Mouse (Mus musculus): ENCODE measurements at regions not wholly inside any gene's neighbourhood (a gene's known extent, or its start where the extent isn't known, plus 50 kb on each side); places are given as distances from the start of the nearest gene placed in this dataset.
A peak's percentile ranks its signal among the peaks of the same experiment; 100 is the strongest.

DNA sequence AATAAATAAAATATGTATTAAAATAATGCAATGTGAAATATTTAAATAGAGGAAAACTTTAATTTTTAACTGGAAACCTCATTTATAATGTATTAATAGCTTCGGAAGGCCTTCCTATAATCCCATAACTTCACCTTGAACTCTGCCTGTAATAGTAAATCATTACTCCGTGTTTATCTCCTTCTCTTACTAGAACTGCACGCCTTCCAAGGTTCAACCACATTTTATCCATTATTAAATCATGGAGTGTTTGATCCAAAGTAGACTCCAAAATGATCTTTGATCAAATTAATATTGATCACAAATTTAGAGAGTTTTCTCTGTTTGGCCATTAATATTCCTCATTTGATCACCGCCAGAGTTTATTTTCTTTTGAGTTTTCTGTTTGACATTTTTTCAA, 114.8 kb upstream of the Adgrl2 start:
- DNase-seq: no peak

DNA sequence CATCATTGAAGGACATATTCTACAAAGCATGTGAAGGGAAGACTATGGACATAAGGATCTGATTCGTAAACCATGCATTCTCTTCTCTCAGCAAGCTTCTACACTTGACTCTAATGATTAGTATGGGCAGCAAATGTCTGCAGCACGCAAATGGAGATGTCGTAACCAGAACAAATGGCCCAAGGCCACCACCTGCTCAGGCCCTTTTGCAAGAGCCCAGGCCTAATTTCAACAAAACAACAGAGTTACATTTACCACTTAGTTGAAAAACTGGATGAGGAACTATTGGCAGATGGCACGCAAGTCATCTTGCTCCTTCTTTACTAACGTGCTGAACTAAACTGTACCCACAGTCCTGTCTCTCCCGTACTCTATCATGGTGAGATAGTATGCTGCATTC, 113.7 kb upstream of the Adgrl2 start:
- no peak for DNase-seq

DNA sequence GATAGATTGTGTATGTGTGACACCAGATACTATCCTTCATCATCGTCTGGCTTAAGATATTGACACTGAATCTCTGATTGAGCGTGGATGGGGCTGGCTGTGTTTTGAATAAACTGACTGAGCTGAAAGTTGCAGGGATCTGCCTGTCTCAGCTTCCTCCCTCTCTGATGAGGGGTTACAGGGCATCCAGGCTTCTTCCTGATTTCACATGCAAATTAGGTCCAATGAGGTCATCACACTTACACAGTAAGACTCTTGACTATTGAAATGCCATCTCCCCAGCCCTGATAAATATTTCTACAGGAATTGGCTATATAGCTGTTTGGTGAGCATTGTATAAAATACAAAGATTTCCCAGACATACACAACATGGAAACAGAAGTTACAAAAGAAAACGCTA, 113.1 kb upstream of the Adgrl2 start:
- DNase-seq: no peak

DNA sequence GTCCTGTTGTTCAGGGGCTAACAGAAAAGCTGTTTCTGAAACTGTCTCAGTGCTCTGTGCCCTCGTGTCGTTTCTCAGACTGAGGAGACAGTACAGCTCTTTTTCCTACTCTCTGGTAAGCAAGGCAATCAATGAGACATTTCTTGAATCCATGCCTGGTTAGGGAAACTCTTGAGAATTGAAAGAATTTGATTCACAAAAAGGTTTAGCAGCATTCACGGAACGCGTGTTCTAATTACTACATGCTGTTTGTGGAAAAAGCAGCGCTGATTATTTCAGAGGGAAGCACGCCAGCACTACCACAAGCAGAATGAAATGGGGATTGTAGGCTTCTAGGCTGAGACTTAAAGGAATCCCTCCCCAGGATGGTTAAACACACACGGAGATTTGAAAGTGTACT, 112.5 kb upstream of the Adgrl2 start:
- DNase-seq: no peak

DNA sequence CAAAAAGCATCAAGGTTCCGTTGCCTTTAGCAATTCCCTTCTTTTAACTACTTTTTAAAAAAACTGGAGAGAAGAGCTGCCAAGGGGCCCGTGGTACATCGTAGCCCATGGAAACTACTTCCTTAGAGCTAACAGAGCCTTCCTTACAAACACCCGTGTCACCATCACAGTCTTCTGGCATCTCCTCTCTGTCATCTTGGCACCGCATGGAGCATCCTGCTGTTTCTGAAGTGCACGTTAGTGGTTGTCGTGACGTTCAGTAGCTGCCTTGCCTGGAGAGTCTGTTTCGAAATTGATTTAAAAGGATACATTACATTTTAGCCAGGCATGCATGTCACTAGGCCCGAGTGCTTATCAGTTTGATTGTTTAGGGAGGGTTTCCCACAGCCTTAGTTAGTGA, 111.4 kb upstream of the Adgrl2 start:
- no peak for DNase-seq

DNA sequence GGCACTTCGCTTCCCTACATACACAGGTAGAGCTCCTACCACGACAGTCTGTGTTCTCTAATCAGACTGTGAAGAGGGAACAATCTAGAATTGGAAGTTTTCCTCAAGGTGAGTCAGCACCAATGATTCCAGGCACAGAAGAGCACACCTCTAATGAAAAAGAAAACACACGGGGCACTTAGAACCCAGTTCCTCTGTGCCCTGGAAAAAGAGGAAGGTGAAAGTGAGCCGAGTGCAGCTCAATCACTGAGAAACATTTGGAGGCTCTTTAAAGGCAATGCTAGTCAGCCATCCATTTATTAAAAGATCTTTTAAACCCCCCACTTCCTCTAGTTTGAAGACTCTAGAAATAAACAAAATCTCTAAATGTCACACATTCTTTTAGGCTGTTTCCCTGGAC, 108.4 kb upstream of the Adgrl2 start:
- DNase-seq: no peak

DNA sequence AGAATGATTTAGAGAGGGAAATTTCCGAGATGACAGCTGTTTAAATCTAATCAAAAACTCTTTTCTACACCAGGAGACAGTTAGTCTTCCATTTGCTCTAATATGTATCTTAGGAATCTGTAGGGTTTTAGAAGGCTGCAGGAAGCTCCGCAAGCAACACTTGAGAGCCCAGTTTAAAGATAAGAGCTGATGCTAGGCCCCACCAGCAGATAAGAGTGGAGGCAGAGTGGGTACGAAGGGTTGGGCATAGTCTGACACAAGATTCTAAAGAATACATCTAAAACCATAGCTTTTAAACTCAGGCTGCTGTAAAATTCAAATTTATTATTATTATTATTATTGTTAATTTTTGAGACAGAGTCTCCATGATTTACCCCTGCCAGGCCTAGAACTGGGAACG, 106.7 kb upstream of the Adgrl2 start:
- no peak for DNase-seq

DNA sequence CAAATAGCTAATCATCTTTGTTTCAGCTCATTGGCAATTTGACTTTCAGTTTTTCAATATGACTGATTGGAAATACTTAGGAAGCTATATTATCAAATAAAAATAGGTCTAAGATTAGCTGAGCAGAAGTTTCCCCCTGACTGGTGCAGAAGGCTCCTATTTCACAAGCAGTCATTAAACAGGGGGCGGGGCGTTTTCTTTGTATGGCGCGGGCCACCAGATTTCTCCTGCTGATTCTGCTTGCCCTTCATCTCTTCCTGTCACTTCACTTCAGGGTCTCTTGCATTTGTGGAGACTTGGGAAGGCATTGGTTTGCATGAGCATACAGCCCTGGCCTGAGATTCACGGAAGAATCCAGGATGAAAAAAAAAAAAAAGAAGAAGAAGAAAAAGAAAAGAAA, 102.3 kb upstream of the Adgrl2 start:
- DNase-seq: no peak

DNA sequence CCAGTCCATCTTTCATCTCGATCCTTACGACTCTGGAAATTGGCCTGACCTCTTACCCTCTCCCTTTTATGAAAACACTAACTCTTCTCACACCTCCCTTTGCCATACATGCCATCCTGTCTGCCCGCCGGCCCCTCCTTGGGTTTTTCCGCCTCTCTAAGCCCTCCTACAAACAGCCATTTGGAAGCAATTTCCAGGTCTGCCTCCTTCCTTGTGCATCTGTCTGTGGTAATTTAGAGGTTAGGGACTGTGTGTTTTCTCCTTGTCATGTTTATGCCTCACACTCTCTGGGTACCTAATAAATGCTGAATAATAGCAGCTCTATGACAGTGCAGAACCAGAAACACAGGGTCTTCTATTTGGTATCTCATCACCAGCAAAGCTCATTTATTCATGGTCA, 99.7 kb upstream of the Adgrl2 start:
- DNase-seq: no peak

DNA sequence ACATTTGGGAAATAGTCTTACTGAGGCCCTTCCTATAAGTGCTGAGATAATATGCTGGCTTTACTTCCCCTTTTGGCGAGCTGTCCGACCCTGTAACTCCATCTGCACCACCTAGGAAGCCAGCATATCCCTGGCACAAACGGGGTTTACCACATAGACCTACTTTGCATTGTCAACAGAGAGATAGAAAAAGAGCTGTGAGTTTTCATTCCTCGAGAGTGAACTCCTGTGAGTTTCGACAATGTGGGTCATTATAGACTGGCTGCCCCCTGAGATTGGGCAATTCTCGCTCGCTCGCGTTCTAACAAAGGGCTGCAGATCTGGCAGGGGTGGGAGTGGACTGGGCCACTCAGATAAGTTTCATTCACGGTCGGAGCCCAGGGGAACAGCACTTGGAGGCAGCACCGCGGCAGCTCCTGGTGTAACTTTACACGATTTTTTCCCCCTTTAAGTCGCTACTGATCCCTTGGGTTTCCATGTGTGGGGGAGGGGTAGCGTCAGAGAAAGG, 98.3 kb upstream of the Adgrl2 start:
- DNase-seq: peak in 1 of 2 experiments; percentile 23

DNA sequence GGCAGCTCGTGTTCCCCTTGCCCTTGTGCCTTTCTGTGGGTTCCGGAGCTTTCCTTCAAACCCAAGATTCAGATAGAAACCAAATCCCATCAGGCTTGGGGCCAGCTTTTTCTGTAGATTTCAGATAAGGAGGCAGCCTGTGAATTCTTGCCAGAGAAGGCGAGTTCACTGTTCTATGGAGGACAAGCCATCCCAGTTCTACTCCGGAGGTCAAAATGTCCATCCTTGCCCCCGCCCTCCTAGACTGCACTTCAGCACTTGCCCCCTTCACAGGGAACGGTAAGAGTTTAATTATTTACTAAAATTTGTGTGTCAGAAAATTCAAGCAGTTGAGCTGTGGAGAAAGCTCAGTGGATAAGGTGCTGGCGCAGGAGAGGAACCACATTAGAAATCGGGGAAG, 97.1 kb upstream of the Adgrl2 start:
- DNase-seq: no peak

DNA sequence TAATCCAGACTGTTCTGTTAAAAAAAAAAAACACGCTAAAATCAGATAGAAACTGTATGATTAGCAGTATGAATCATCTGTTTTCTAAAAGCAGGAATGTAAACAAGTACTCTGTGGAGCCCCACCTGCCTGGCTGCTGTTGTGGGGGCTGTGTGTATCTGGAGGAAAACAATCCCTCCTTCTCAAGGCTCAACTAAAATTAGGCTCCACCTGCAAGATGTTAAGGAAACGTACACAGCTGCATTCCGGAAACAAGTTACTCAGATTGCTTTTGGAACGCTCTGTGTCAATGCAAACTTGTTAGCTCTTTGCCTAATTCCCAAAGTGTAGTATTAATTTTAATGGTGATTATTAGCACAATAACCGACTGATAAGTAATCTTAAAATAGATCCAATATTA, 96.3 kb upstream of the Adgrl2 start:
- no peak for DNase-seq

DNA sequence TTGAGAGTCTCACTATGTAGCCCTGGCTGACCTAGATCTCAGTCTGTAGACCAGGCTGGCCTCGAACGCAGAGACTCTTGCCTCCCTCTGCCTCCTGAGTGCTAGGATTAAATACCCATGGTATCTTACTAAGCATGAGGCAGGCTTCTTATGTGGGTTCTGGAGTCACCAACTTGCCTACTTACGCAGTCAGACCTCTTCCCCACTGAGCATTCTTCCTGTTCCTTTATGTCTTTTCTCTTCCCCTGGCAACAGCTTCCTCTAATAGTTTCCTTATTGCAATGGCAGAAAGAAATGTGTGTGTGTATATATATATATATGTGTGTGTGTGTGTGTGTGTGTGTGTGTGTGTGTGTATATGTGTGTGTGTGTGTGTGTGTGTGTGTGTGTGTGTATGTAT, 95.7 kb upstream of the Adgrl2 start:
- DNase-seq: no peak

DNA sequence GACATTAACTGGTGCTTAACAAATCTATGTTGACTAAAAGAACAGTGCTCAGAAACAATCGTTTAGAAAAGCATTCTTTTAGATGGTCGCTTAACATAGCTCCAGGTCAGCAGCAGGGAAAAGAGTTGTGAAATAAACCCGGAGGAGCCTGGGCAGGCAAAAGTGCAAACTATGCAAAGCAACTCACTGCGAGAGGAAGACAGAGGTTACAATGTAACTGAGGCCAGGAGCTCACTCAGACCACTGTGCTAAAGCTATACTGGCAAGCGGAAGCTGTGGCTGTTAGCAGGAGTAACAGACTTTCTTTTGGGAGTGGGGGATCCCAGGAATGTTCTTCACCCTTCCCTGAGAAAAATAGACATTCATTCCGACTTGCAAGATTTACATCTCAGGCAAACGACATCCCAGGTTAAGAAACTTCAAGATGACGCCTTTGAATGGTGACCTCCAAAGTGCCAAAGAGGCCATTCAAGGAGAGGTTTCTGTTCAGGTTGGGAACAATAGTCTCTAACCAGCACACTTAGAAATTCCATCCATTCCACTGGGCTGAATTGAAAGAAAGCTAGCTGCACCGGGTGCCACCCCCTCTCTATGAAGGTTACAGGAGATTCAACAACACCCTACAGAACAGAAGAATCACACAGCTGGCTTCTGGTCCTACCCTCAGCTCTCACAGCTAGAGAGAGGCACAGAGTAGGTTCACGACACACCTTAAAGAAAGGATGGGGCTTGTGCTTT, 94.7 kb upstream of the Adgrl2 start:
- no peak for DNase-seq

DNA sequence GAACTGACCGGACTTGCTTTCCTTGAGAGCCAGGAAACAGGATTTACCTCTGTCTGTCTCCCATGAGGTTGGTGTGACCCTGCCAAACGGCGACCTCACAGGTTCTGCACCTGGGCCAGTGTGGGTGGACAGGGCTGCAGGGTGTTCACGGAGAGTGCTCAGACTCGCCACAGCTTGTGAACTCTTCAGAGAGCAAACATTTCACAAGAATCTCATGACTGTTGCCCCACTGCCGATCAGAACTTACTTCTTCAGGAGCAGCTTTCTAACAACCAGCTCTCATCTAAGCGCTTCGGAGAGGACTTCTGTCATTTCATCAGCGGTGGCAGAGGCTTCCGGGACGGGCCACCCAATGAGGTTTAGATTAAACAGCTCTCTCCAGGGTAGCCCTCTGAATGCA, 93.0 kb upstream of the Adgrl2 start:
- no peak for DNase-seq

DNA sequence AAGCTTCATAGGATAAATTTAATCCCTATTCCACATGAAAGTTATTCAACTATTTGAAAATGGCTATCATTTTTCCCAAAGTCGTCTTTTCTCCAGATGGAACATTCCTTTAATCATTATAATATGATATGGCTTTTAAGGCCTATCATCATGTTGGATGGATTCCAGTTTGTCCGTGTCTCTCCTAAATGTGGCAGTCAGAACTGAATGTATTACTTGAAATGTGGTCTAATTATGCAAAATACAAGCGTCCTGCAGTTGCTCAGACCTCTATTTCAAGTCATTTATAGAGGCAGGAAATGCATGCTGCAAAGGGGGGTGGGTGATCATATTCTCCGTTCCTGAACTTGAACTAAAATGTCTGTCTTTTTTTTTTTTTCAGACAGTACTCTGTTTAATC, 88.5 kb upstream of the Adgrl2 start:
- DNase-seq: no peak

DNA sequence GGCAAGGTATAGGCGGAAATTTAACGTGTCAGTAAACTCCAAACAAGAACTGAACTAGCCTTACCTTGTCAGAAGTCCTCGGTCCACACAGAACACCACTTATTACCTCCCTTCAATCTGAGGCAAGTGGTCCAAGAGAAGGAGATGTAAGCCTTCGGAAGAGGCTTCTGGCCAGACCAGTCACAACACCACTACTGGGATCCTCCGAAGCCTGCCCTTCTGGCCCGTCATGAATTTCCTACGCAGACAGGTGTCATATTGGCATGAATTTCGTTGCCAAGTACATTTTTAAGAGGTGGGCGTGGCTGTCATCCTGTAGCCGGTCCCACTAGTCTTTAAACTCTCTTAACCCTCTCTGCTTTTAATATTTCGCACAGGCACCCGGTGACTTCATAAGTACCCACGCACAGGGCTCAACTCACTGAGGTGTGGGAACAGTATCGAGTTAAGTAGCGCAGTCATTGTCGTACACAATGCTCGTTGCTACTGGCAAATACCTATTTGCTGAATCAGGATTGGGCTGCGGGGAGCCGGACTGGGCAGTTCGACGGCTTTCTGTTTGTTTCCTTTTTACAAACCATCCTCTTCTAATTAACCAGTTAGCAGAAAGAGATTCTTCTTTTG, 86.7 kb upstream of the Adgrl2 start:
- no peak for DNase-seq

DNA sequence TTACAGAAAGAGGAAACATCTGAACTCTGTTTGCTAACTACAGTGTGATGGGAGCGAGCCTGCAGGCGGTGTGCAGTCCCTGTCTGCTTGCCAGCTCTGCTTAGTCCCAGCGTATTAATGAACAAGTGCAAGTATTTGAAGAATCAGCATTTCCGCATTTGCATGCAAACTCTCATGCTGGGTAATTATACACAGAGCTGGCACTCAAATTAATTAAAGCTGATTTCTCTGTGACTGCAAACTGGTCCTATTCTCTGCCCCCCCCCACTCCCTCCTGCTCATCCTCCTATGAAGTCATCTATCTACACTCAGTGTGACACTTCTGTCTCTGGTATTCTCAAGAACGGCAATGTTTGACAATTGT, 85.1 kb upstream of the Adgrl2 start:
- DNase-seq: no peak

DNA sequence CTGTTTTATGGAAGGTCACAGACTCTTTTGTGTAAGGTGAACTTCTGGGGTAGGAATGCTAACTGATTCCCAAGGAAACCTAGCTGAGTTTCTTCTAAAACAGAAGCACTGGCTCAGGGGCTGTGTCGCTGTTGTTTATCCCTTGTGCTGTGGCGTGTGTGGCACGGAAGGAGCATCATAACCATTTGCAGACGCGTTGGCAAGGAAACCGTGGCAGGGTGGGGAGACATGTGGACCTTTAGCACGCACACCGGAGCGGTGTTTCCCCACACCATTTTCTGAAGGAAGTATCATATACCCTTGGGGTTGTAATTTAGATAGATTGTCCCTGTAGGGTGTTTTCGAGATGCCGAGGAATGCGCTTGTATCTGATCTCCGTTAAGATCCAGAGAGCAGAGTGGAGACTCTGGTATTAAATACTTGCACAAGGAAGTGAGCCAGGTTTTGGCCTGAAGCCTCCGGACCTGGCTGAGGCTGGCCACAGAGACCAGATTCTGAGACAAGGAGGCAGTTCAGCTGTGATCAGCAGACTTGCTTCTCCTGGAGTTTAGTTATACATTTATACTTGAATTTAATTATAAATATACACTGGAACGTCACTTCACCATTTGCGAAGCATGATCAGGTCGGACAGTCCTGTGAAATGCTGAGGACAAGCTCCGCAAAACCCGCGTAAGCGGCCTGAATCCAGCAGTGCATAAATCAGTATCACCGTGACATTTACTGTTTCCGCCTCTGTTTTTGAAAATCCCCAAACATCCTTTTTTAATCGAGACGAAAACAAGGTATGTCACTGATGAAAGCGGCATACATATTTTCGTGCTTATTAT, 84.5 kb upstream of the Adgrl2 start:
- no peak for DNase-seq

DNA sequence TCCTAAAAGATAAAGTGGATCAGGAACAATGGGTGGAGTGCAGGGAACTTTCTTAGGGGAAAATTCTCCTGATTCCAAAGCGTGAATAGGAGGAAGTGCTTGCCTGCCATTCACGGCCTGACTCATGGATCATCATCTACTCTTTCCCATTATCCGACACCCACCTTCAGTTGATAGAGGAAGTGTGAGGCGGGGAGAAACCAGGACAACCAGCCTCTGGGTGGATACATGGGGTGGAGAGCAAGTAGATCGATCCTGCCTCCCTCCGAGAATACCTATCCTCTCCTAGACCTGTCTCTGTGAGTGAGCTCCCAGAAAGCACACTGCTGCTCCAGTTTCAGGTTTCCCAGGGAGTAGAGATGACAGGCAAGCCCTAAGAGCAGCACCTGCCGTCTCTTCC, 79.8 kb upstream of the Adgrl2 start:
- DNase-seq: no peak

DNA sequence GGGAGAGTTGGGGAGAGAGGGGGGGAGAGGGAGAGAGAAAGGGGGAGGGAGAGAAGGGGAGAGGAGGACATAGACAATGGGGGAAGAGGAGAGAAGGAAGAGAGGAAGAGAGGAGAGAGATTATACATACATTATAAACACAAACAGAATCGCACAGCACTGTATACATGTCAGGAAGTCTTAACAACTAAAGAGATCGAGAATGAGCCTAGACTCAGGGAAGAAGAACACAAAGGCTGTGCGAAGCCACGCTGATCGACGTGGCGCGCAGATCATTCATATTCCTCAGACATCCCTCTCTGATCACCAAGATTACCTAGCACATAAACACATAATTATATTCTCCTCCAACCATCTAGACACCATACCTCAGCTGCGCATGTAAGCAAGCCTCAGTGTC, 79.1 kb upstream of the Adgrl2 start:
- no peak for DNase-seq

DNA sequence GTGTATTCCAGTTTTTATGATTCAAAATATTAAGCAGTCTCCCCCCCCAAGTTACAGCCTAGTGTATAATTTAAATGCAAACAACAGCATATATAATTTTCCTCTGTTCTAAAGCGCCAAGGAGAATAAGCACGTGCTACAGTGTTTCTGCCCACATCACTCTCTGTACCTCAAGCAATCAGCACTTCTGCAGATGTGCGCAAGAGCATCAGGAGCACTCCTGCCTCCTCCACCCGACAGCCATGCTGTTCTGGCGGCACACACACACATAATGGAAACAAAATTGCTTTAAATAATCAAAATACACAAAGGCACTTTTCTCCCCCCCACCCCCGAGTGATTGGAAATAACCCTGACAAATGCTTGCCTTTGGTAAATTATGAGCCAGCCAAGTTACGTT, 78.5 kb upstream of the Adgrl2 start:
- no peak for DNase-seq

DNA sequence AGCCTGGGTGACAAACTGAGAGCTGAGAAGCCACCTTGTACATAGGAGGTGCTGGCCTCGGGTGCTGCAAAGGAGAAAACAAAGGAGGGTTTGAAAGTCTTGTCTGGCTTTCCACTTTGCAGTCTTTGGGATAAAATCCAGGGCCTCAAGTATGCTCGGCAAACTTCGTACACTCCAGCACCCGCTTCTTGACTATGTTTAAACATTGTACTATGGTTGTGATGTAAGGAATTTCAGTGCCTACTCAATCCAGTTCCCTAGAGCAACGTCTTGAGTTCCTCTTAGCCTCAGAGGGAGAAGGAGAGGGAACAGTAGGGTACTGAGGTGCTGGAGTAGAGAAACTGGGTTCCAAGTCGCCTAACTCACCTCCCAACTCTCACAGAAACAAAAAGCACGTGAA, 77.4 kb upstream of the Adgrl2 start:
- no peak for DNase-seq

DNA sequence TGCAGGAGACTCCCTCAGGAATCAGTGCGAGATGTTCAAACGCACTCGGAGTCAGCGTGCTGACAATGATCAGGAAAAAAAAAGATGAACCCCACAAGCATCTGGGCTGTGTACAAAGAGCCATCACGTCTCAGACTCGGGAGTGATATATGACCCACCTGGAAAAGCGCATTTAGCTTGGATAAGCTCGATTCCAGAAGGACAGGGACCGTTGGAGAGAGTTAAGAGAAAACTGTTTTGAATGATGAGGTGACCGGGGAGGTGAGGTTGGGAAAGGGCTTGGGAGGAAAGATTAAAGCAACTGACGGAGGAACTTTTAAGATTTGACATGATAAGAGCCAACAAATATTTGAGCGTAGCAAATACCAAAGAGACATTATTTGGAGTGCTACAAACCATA, 64.7 kb upstream of the Adgrl2 start:
- DNase-seq: no peak
